Mouse (Mus musculus) E14TG2a.4 (cell line): ENCODE results near the gene Gpatch8.

Experiments used
- CTCF ChIP-seq: conservative IDR thresholded peaks from 2 replicates; pipeline ENCODE4 v1.5.1; 2014; ENCODE audit warnings: low read length
- NANOG ChIP-seq: IDR thresholded peaks from 2 replicates; pipeline ENCODE4 v1.6.1; 2014; ENCODE audit warnings: borderline replicate concordance, low read length, mixed read lengths
- POU5F1 ChIP-seq: IDR thresholded peaks from 2 replicates; pipeline ENCODE4 v1.6.1; 2014; ENCODE audit warnings: low read length, borderline replicate concordance

GRCm38 (mm10) chr11:102447497-102447896 lies 108.7 kb downstream of the Gpatch8 start, which contains the start of gene Fam171a2:
- TF ChIP-seq CTCF (no peak), NANOG (no peak), POU5F1 (no peak)
